Mouse (Mus musculus) forebrain, embryonic 15.5 days (tissue): ENCODE measurements around the gene Pik3r1. TPM values are rescaled to one million over a fixed set of nuclear protein-coding genes. Genes with fewer than 3 reads are reported as not detected.

ENCODE experiments used
- ATAC-seq: fragments of 200-750 bp; cut with Nextera tagmentation; replicated peaks from 2 replicates; pipeline ENCODE4 v1.8.0; 2017; ENCODE audit warnings: mild to moderate bottlenecking, moderate TSS enrichment, moderate library complexity
- H3K27ac ChIP-seq: fragments of 300-500 bp; sonication (generic); replicated peaks from 2 replicates; pipeline ENCODE4 v1.5.1; 2015; ENCODE audit warnings: mild to moderate bottlenecking, inconsistent platforms
- H3K27me3 ChIP-seq: fragments of 300-500 bp; sonication (generic); 2 replicates; pipeline ENCODE4 v1.6.1; 2015; ENCODE audit warnings: inconsistent platforms
- H3K36me3 ChIP-seq: fragments of 300-500 bp; sonication (generic); 2 replicates; pipeline ENCODE4 v1.6.1; 2015; ENCODE audit warnings: mild to moderate bottlenecking, inconsistent platforms
- H3K4me1 ChIP-seq: fragments of 300-500 bp; sonication (generic); 2 replicates; pipeline ENCODE4 v1.6.1; 2015; ENCODE audit warnings: inconsistent platforms
- H3K4me2 ChIP-seq: fragments of 300-500 bp; sonication (generic); replicated peaks from 2 replicates; pipeline ENCODE4 v1.6.1; 2015; ENCODE audit warnings: mild to moderate bottlenecking, inconsistent platforms
- H3K4me3 ChIP-seq: fragments of 300-500 bp; sonication (generic); 2 replicates; pipeline ENCODE4 v1.5.1; 2015; ENCODE audit warnings: mild to moderate bottlenecking, inconsistent platforms
- H3K9ac ChIP-seq: fragments of 300-500 bp; sonication (generic); replicated peaks from 2 replicates; pipeline ENCODE4 v1.6.1; 2015; ENCODE audit warnings: mild to moderate bottlenecking, inconsistent platforms
- H3K9me3 ChIP-seq: fragments of 300-500 bp; sonication (generic); 2 replicates; pipeline ENCODE4 v1.6.1; 2016; ENCODE audit warnings: inconsistent platforms
- WGBS: fragments of 180-500 bp; shearing (Covaris S2); methylation state at CpG from one replicate; pipeline ENCODE4 v1.1.7; 2015; ENCODE audit warnings: mixed read lengths; 5-methylcytosine and 5-hydroxymethylcytosine counted together
- polyA plus RNA-seq: library from polyadenylated mRNA; unstranded; fragments of >200 nt; fragmentation: Nextera tagmentation; extraction: Ambion mirVana; gene quantifications from 2 replicates; pipeline ENCODE4 v1.2.1, GENCODE M21; 2015

Pik3r1 gene
- 39.3 and 40.3 TPM in 2 replicates for polyA plus RNA-seq

DNA sequence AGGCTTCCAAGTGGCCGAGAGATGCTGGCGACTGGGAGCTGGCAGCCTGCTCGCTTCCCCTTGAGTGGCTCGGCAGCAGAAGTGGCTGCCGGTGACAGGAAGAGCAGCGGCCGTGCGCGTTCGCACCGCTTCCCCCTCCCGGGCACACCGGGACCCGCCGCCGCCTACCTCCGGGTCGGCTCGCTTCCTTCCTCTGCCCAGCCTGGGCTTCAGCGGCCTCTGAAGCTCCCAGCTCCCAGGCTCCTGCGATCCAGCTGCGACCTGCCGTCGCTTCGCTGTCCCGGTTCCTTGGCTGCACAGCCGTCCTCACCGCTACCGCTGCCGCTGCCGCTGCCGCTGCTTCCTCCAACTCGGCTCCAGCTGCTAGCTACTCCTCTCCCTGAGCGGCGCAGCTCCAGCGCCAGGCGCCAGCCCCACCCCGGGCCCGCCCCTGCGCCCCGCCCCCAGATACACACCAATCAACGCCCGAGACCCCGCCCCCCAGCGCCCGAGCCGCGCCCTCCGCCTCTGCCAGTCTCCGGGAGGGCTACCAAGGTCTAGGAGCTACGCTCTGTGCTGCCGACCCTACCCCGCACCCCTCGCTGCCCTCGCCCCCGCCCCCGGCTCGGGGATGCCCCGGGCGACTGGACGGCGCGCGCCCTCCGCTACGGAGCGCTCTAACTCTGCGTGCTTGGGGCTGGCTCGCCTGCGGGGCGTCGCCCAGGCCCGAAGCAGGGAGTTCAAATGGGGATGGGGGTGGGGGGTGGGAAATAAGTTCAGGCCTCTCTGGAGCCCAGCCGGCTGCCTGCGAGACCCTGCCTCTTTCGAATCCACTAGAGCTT lies at the start of gene Pik3r1:
Gene Pik3r1, minus strand, starts transcription at position 409 of the 821 bp plus-strand sequence.
- H3K27ac ChIP-seq = peak within 1 kb of the TSS; percentile 96
- no peaks in the 10 kb centered on the region for H3K27me3 ChIP-seq
- ATAC-seq = peak; percentile 98
- H3K4me3 ChIP-seq = peak within 1 kb of the TSS; percentile 79
- peaks cover 30% of the 10 kb centered on the region for H3K4me1 ChIP-seq
- peak within 1 kb of the TSS; percentile 88 for H3K9ac ChIP-seq
- H3K9me3 ChIP-seq = no peaks in the 10 kb centered on the region
- no peaks in the 10 kb centered on the region for H3K36me3 ChIP-seq
- H3K4me2 ChIP-seq = peak within 1 kb of the TSS; percentile 83
- WGBS = under 1% methylated on average over 75 of the region's 76 CpGs

- Histone ChIP-seq H3K9me3 (no peaks in the 10 kb centered on the region), H3K4me3 (no peak overlapping the region), H3K4me1 (peaks cover 18% of the 10 kb centered on the region), H3K36me3 (no peaks in the 10 kb centered on the region), H3K9ac (no peak overlapping the region), H3K27ac (no peak overlapping the region), H3K27me3 (no peaks in the 10 kb centered on the region), H3K4me2 (no peak overlapping the region; the same call in 1 of the 2 replicates)
- ATAC-seq = peak; percentile 63; the same call in 1 of the 2 replicates
- WGBS = 11% methylated on average over 10 of the region's 10 CpGs
Measured at GRCm38 (mm10) chr13:101813267-101813900, 45.4 kb upstream of the Pik3r1 start.

- H3K4me1 ChIP-seq = peaks cover 18% of the 10 kb centered on the region
- no peak overlapping the region for H3K4me2 ChIP-seq
- WGBS = 57% methylated on average over 5 of the region's 5 CpGs
- ATAC-seq = no peak
- no peaks in the 10 kb centered on the region for H3K9me3 ChIP-seq
- no peaks in the 10 kb centered on the region for H3K36me3 ChIP-seq
- H3K27ac ChIP-seq = no peak overlapping the region
- H3K4me3 ChIP-seq = no peak overlapping the region
- no peak overlapping the region for H3K9ac ChIP-seq
- no peaks in the 10 kb centered on the region for H3K27me3 ChIP-seq
Measured at GRCm38 (mm10) chr13:101812341-101812740, 44.3 kb upstream of the Pik3r1 start.

- Histone ChIP-seq H3K4me3 (no peak overlapping the region), H3K36me3 (no peaks in the 10 kb centered on the region), H3K9me3 (no peaks in the 10 kb centered on the region), H3K9ac (no peak overlapping the region), H3K27ac (no peak overlapping the region), H3K4me1 (peaks cover 18% of the 10 kb centered on the region), H3K27me3 (no peaks in the 10 kb centered on the region), H3K4me2 (no peak overlapping the region)
- 41% methylated on average over 9 of the region's 9 CpGs for WGBS
- ATAC-seq = no peak
Measured at GRCm38 (mm10) chr13:101811882-101812281, 43.9 kb upstream of the Pik3r1 start.

DNA sequence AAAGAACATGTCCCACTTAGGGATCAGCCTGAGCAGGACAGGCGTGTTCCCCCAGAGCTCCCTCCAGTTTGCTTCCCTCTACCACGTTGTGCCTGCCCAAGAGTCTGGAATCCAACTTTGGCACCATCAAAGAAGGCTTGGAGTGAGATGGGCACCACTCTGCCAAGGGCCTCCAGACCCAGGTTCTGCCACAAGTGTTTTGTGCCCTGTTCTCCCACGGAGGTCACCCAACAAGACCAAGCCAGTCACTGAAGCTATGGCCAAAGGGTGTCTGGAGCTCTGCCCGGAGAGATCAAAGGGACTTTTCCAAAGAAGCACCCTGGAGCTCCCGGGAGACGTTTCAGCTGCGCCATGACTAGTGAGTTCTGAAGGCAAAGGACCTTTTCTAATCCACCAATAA lies 42.6 kb upstream of the Pik3r1 start:
- no peak overlapping the region for H3K4me2 ChIP-seq
- H3K27ac ChIP-seq = no peak overlapping the region
- H3K4me1 ChIP-seq = peaks cover 18% of the 10 kb centered on the region
- ATAC-seq = no peak
- 82% methylated on average over 7 of the region's 7 CpGs for WGBS
- H3K9ac ChIP-seq = no peak overlapping the region
- H3K9me3 ChIP-seq = no peaks in the 10 kb centered on the region
- H3K36me3 ChIP-seq = no peaks in the 10 kb centered on the region
- H3K4me3 ChIP-seq = no peak overlapping the region
- H3K27me3 ChIP-seq = no peaks in the 10 kb centered on the region

GRCm38 (mm10) chr13:101809796-101810195 lies 41.8 kb upstream of the Pik3r1 start:
- Histone ChIP-seq H3K9me3 (no peaks in the 10 kb centered on the region), H3K27ac (no peak overlapping the region), H3K9ac (no peak overlapping the region), H3K27me3 (no peaks in the 10 kb centered on the region), H3K4me2 (no peak overlapping the region), H3K4me3 (no peak overlapping the region), H3K4me1 (peaks cover 18% of the 10 kb centered on the region), H3K36me3 (no peaks in the 10 kb centered on the region)
- WGBS = 88% methylated on average over 3 of the region's 3 CpGs
- ATAC-seq = no peak

- Histone ChIP-seq H3K4me3 (no peak overlapping the region), H3K9ac (no peak overlapping the region), H3K4me2 (no peak overlapping the region), H3K9me3 (no peaks in the 10 kb centered on the region), H3K27ac (no peak overlapping the region), H3K4me1 (peaks cover 14% of the 10 kb centered on the region), H3K36me3 (no peaks in the 10 kb centered on the region), H3K27me3 (no peaks in the 10 kb centered on the region)
- WGBS = 78% methylated on average over 3 of the region's 3 CpGs
- ATAC-seq = no peak
Measured at GRCm38 (mm10) chr13:101805559-101806091, 37.6 kb upstream of the Pik3r1 start.

DNA sequence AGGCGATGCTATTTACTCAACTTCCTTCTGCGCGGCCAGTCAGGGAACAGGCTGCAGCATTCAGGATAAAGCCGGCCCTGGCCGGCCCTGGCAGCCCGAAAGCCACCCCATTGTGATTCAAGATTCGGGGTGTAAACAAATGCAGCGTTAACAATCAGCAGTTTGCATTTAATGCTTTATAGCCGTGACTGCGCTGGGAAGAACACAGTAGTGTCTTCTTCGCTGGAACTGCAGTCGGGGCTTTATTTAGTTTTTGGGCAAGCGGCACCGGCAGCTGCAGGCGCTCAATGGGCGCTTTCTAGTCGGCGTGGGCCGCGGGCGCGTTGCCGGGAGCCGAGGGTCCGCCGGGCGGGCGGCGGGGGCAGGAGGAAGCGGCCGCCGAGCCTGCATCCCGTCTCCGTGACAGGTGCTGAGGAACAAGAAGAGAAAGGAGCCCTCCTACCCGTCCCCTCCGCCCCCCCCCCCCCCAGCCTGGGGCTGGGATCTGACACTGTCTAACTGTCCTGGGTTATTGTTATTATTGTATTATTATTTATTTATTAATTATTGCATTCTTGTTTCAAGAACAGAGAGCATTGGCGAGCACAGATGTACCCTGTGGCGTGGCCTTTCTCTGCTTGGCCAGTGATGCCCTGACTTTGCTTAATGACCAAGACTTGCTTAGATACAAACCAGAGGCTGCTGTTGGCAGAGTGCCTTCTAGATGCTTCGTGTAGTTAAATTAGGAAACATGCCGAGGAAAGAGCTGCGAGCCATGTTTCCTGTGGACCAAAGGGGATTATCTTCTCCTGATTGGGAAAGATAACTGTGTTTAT lies 33.6 kb upstream of the Pik3r1 start:
- Histone ChIP-seq H3K4me1 (peaks cover 17% of the 10 kb centered on the region), H3K4me2 (peak overlapping the region; percentile 81), H3K36me3 (no peaks in the 10 kb centered on the region), H3K27ac (peak overlapping the region; percentile 72), H3K9ac (peak overlapping the region; percentile 64), H3K27me3 (no peaks in the 10 kb centered on the region), H3K4me3 (peak overlapping the region; percentile 46), H3K9me3 (no peaks in the 10 kb centered on the region)
- ATAC-seq = peak; percentile 87
- under 1% methylated on average over 41 of the region's 41 CpGs for WGBS

DNA sequence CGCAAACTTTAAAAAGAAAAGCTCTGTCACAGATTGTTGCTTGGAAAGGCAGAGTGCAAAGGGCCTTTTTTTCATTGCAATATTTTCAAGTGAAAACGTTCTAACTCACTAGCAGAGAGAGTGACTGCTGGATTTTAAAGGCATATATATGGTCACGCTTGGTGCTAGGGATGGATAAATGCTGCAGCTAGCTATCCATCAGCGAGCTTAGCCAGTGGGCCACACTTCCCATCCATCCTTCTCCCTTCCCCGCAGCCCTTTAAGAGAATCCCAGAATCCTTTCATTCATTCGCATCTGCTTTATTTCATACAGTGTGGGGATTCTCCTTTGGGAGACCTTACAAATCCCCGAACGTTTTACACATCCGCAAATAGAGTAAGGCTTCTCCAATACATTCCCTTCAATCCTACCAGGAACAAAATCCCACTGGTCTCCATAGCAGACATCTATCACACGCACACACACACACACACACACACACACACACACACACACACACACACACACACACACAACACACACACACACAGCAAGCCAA lies 32.9 kb upstream of the Pik3r1 start:
- peak overlapping the region; percentile 81 for H3K4me2 ChIP-seq
- peak overlapping the region; percentile 72 for H3K27ac ChIP-seq
- no peaks in the 10 kb centered on the region for H3K36me3 ChIP-seq
- H3K9me3 ChIP-seq = no peaks in the 10 kb centered on the region
- peak overlapping the region; percentile 46 for H3K4me3 ChIP-seq
- WGBS = 22% methylated on average over 10 of the region's 10 CpGs
- no peaks in the 10 kb centered on the region for H3K27me3 ChIP-seq
- H3K4me1 ChIP-seq = peaks cover 17% of the 10 kb centered on the region
- ATAC-seq = peak; percentile 42
- H3K9ac ChIP-seq = peak overlapping the region; percentile 64

- no peak for ATAC-seq
Measured at GRCm38 (mm10) chr13:101800021-101800596, 32.1 kb upstream of the Pik3r1 start.

GRCm38 (mm10) chr13:101799318-101799717 lies 31.3 kb upstream of the Pik3r1 start:
- Histone ChIP-seq H3K4me2 (no peak overlapping the region), H3K9ac (no peak overlapping the region), H3K4me1 (peaks cover 17% of the 10 kb centered on the region), H3K4me3 (no peak overlapping the region), H3K27ac (no peak overlapping the region), H3K9me3 (no peaks in the 10 kb centered on the region), H3K36me3 (no peaks in the 10 kb centered on the region), H3K27me3 (no peaks in the 10 kb centered on the region)
- ATAC-seq = no peak
- WGBS = 97% methylated on average over 2 of the region's 2 CpGs

More at GRCm38 (mm10) chr13:101800021-101800596, 32.1 kb upstream of the Pik3r1 start:
- H3K9ac ChIP-seq = no peak overlapping the region
- H3K36me3 ChIP-seq = no peaks in the 10 kb centered on the region
- no peak overlapping the region for H3K27ac ChIP-seq
- 72% methylated on average over 13 of the region's 13 CpGs for WGBS
- peaks cover 17% of the 10 kb centered on the region for H3K4me1 ChIP-seq
- no peaks in the 10 kb centered on the region for H3K27me3 ChIP-seq
- no peak overlapping the region for H3K4me2 ChIP-seq
- no peak overlapping the region for H3K4me3 ChIP-seq
- H3K9me3 ChIP-seq = no peaks in the 10 kb centered on the region
